Mouse (Mus musculus): ENCODE data around the gene Zcrb1.

Gene Zcrb1

GRCm38 (mm10) chr15:93365561-93365960 is 32.6 kb downstream of the Zcrb1 start:
- no peak for DNase-seq

- no peak for DNase-seq
Observed at GRCm38 (mm10) chr15:93358346-93359095, 39.6 kb downstream of the Zcrb1 start.

GRCm38 (mm10) chr15:93340630-93341379 is 57.3 kb downstream of the Zcrb1 start:
- no peak for DNase-seq

- DNase-seq, result peak; percentile 87
Observed at GRCm38 (mm10) chr15:93336925-93337761, 61.0 kb downstream of the Zcrb1 start, which contains the start of gene Yaf2. Yaf2 (minus strand) TSS chr15:93336935.

GRCm38 (mm10) chr15:93336658-93336924 is 61.5 kb downstream of the Zcrb1 start:
- DNase-seq, result no peak

Measured in right cerebral cortex, postnatal 14 days (tissue).